Mouse (Mus musculus) testis, adult 2 months (tissue): ENCODE data around the gene Tmem178b.

Experiments
- CTCF ChIP-seq: fragments of 200-500 bp; IDR thresholded peaks from 2 replicates; pipeline ENCODE4 v1.5.1; 2012; ENCODE audit warnings: low read depth, mild to moderate bottlenecking, inconsistent platforms, low read length, moderate library complexity; ENCODE audit not compliant: control insufficient read depth, insufficient read depth, insufficient replicate concordance
- POLR2A ChIP-seq: fragments of 200-500 bp; IDR thresholded peaks from 2 replicates; pipeline ENCODE4 v1.6.1; 2012; ENCODE audit warnings: low read depth, mild to moderate bottlenecking, inconsistent platforms, low read length, moderate library complexity; ENCODE audit not compliant: control insufficient read depth

GRCm38 (mm10) chr6:40202602-40203001 is 329.5 kb downstream of the Tmem178b start:
- TF ChIP-seq POLR2A (no peak), CTCF (no peak)
